Mouse (Mus musculus): ENCODE measurements around the gene Vmn2r109.
"Not testable (repeated sequence)": the region's sequence is repeated elsewhere in the genome, so short reads cannot be mapped to it uniquely, and the experiment has no call there.

Vmn2r109 gene

DNA sequence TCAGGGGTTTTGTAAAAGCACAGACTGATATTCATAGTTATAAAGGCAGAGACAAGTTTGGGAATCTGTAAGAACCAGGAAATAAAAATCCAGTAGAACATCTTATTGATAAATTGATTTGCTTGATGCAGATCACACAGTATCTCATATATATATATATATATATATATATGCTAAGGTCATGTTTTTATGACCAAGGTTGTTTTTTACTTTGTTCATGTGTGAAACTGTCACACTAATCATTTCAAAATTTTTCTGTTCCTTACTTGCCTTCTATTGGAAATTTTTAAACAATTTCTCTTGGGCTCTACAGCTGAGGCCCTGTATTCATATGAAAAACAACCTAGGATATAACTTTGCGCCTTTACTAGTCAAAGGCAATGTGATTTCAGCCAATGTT lies at the start of gene Vmn2r109:
Vmn2r109 (minus strand) TSS at position 101 of the 400 bp plus-strand sequence.
- DNase-seq = no peak

- DNase-seq = no peak
Measured at GRCm38 (mm10) chr17:20596323-20596722, 31.8 kb upstream of the Vmn2r109 start, which contains the start of gene Vmn2r110. TSS of gene Vmn2r110 (minus strand) at chr17:20596423.

GRCm38 (mm10) chr17:20508247-20508646 lies 56.3 kb downstream of the Vmn2r109 start:
- DNase-seq = not testable (repeated sequence)

- no peak for DNase-seq
Measured at GRCm38 (mm10) chr17:20497858-20498257, 66.7 kb downstream of the Vmn2r109 start, which contains the start of gene Vmn1r225. TSS of gene Vmn1r225 (plus strand) at chr17:20498158.
